Mouse (Mus musculus) testis, adult 2 months (tissue): Measurements from ENCODE around the gene Farsb.

Experiments
- CTCF ChIP-seq: fragments of 200-500 bp; IDR thresholded peaks from 2 replicates; pipeline ENCODE4 v1.5.1; 2012; ENCODE audit warnings: low read depth, mild to moderate bottlenecking, inconsistent platforms, low read length, moderate library complexity; ENCODE audit not compliant: control insufficient read depth, insufficient read depth, insufficient replicate concordance
- POLR2A ChIP-seq: fragments of 200-500 bp; IDR thresholded peaks from 2 replicates; pipeline ENCODE4 v1.6.1; 2012; ENCODE audit warnings: low read depth, mild to moderate bottlenecking, inconsistent platforms, low read length, moderate library complexity; ENCODE audit not compliant: control insufficient read depth

DNA sequence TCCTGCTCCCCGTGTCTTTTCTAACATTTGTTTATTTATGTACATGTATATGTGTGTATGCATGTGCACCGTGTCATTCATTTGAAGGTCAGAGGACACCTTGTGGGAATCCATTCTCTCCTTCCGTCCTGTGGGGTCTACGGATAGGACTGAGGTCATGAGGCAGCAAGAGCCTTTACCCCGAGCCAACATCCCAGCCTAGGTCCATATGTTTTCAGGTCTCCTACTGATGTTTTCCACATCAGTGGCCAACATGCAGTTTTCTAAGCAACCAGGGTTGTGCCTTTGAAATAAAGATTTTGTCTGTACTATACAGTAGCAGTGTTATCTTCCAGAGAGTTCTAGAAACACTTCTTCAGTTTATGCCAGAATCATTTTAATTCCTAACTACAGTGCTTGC, 114.9 kb downstream of the Farsb start:
- TF ChIP-seq POLR2A (no peak), CTCF (no peak)
